Mouse (Mus musculus) midbrain, postnatal 0 days (tissue): Measurements from ENCODE around the gene Srcin1. TPM values are rescaled to one million over a fixed set of nuclear protein-coding genes. Genes with fewer than 3 reads are reported as not detected.

Experiments used
- ATAC-seq: fragments of 200-750 bp; cut with Nextera tagmentation; 2 replicates; pipeline ENCODE4 v1.8.0; 2017; ENCODE audit warnings: moderate number of reproducible peaks, mild to moderate bottlenecking, moderate TSS enrichment, moderate library complexity; ENCODE audit not compliant: low FRiP score
- DNase-seq: peaks from one replicate; pipeline ENCODE4 v3.0.0-alpha.2; 2015; ENCODE audit warnings: low spot score
- H3K27ac ChIP-seq: fragments of 300-500 bp; sonication (generic); 2 replicates; pipeline ENCODE4 v1.5.1; 2014; ENCODE audit warnings: low read depth, mild to moderate bottlenecking, low read length, mixed read lengths
- H3K27me3 ChIP-seq: fragments of 300-500 bp; sonication (generic); 2 replicates; pipeline ENCODE4 v1.6.1; 2014; ENCODE audit warnings: low read length, control low read depth, mixed read lengths; ENCODE audit not compliant: insufficient read depth
- H3K36me3 ChIP-seq: fragments of 300-500 bp; sonication (generic); 2 replicates; pipeline ENCODE4 v1.6.1; 2014; ENCODE audit warnings: low read length, control low read depth, mixed read lengths; ENCODE audit not compliant: insufficient read depth
- H3K4me1 ChIP-seq: fragments of 300-500 bp; sonication (generic); 2 replicates; pipeline ENCODE4 v1.6.1; 2014; ENCODE audit warnings: mild to moderate bottlenecking, control low read depth, antibody characterized with exemption, low read length, mixed read lengths; ENCODE audit not compliant: insufficient read depth
- H3K4me2 ChIP-seq: fragments of 300-500 bp; sonication (generic); 2 replicates; pipeline ENCODE4 v1.6.1; 2014; ENCODE audit warnings: low read depth, mild to moderate bottlenecking, low read length, mixed read lengths; ENCODE audit not compliant: poor library complexity, severe bottlenecking
- H3K4me3 ChIP-seq: fragments of 300-500 bp; sonication (generic); 2 replicates; pipeline ENCODE4 v1.5.1; 2014; ENCODE audit warnings: low read depth, mild to moderate bottlenecking, low read length, moderate library complexity
- H3K9ac ChIP-seq: fragments of 300-500 bp; sonication (generic); replicated peaks from 2 replicates; pipeline ENCODE4 v1.6.1; 2014; ENCODE audit warnings: mild to moderate bottlenecking, low read length, moderate library complexity, mixed read lengths; ENCODE audit not compliant: poor library complexity, severe bottlenecking
- H3K9me3 ChIP-seq: fragments of 300-500 bp; sonication (generic); 2 replicates; pipeline ENCODE4 v1.6.1; 2016; ENCODE audit warnings: low read length, control low read depth
- CTCF ChIP-seq: IDR thresholded peaks from 2 replicates; pipeline ENCODE4 v1.5.1; 2016; ENCODE audit warnings: antibody characterized with exemption, mild to moderate bottlenecking
- WGBS: fragments of 180-500 bp; shearing (Covaris S2); extraction: QIAGEN DNeasy Blood & Tissue Kit; methylation state at CpG from one replicate; pipeline ENCODE4 v1.1.7; 2014; 5-methylcytosine and 5-hydroxymethylcytosine counted together
- polyA plus RNA-seq: library from polyadenylated mRNA; unstranded; fragments of >200 nt; fragmentation: Nextera tagmentation; extraction: Ambion mirVana; gene quantifications from 2 replicates; pipeline ENCODE4 v1.2.1, GENCODE M21; 2015
- total RNA-seq: library from RNA; depleted of rRNA; stranded (reverse); fragments of >200 nt; gene quantifications from 2 replicates; pipeline ENCODE4 v1.2.3, GENCODE M21; 2014

Gene Srcin1
- total and polyA plus RNA-seq, 2 experiments from 2014 or later: 14.0 to 95.0 TPM

DNA sequence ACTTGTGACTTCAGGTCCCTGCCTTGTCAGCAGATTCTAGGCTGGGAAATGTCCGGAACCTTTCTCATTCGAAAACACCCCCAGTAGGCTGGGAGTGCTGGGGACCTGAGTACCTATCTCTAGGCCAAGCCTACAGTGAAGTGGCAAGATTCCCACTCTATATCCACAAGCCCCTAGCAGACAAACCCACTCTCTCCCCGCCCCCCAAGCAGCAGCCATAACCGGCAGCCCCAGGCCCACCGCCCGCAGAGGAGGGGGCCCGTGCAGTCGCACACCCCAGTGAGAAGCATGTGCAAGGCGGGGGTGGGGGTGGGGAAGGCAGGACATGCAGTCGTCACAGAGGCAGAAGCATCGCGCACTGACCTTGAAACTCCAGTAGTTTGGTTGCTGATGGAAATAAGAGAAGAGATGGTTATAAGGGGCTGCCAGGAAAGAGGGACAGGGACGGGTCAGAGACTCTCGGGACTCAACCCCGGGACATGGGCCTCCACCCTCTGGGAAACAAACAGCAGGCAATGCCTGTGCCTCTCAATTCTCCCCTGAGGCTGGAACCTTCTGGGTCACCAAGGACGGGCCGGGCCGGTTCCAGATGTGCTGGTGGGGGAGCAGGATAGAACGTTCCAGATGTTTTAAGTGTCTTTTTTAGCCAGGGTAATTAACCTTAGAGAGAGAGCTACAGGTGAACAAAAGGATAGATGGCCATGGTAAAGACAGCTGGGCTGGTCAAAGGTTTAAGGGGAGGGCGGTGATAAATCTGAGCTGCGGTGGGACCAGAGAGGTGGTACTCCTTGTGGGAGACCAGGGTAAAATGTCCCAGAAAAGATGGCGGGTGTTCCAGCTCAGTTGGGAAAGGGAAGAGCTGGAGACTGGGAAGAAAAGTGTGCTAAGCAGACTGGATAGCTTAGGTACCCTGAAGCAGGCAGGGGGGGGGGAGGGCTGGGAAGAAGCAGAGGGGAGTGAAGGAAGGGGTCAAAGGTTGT, 33.5 kb downstream of the Srcin1 start:
- no peak for TF ChIP-seq CTCF
- H3K9ac ChIP-seq: no peak overlapping the region
- DNase-seq: no peak
- no peaks in the 10 kb centered on the region; the same call in 1 of the 2 replicates for H3K36me3 ChIP-seq
- ATAC-seq: no peak
- H3K27ac ChIP-seq: peak overlapping the region; percentile 7; the same call in 1 of the 2 replicates
- no peak overlapping the region for H3K4me3 ChIP-seq
- no peaks in the 10 kb centered on the region for H3K9me3 ChIP-seq
- 81% methylated on average over 22 of the region's 22 CpGs for WGBS
- H3K27me3 ChIP-seq: no peaks in the 10 kb centered on the region; the same call in 1 of the 2 replicates
- H3K4me2 ChIP-seq: no peak overlapping the region
- H3K4me1 ChIP-seq: peaks cover 14% of the 10 kb centered on the region

- peaks cover 11% of the 10 kb centered on the region for H3K4me1 ChIP-seq
- no peak for TF ChIP-seq CTCF
- no peak overlapping the region for H3K27ac ChIP-seq
- H3K27me3 ChIP-seq: peaks cover 9% of the 10 kb centered on the region; the same call in 1 of the 2 replicates
- no peak overlapping the region for H3K4me2 ChIP-seq
- no peak overlapping the region for H3K4me3 ChIP-seq
- 45% methylated on average over 3 of the region's 3 CpGs for WGBS
- no peak overlapping the region for H3K9ac ChIP-seq
- ATAC-seq: no peak
- H3K9me3 ChIP-seq: no peaks in the 10 kb centered on the region
- DNase-seq: peak; percentile 88
- H3K36me3 ChIP-seq: peaks cover 5% of the 10 kb centered on the region; the same call in 1 of the 2 replicates
Measured at GRCm38 (mm10) chr11:97540604-97541003, 35.4 kb downstream of the Srcin1 start.

GRCm38 (mm10) chr11:97540136-97540535, 35.9 kb downstream of the Srcin1 start:
- no peak for TF ChIP-seq CTCF
- ATAC-seq (no peak), DNase-seq (no peak)
- peaks cover 11% of the 10 kb centered on the region for H3K4me1 ChIP-seq
- 52% methylated on average over 3 of the region's 3 CpGs for WGBS
- no peak overlapping the region for H3K4me2 ChIP-seq
- H3K27ac ChIP-seq: no peak overlapping the region
- no peak overlapping the region for H3K9ac ChIP-seq
- no peak overlapping the region for H3K4me3 ChIP-seq
- peaks cover 9% of the 10 kb centered on the region; the same call in 1 of the 2 replicates for H3K27me3 ChIP-seq
- no peaks in the 10 kb centered on the region for H3K9me3 ChIP-seq
- peaks cover 8% of the 10 kb centered on the region for H3K36me3 ChIP-seq

DNA sequence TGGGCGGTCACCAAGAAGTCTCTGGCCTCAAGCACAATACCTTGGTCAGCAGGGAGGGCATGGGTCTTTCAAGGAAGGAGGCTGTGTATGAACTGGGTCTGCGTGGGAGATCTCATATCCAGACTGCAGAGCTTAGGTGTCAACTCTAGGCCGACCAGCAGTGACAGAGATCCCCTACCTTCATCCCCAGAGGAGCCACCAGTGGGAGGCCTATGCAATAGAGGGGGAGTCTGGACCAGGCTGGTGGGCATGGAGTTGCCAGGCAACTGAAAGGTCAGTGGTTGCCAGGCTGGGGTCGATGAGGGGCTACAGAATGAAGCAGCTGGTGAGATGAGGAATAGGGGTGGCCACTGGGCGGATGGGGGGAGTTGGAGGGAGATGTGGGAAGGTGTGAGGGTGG, 36.4 kb downstream of the Srcin1 start:
- WGBS: 43% methylated on average over 5 of the region's 5 CpGs

DNA sequence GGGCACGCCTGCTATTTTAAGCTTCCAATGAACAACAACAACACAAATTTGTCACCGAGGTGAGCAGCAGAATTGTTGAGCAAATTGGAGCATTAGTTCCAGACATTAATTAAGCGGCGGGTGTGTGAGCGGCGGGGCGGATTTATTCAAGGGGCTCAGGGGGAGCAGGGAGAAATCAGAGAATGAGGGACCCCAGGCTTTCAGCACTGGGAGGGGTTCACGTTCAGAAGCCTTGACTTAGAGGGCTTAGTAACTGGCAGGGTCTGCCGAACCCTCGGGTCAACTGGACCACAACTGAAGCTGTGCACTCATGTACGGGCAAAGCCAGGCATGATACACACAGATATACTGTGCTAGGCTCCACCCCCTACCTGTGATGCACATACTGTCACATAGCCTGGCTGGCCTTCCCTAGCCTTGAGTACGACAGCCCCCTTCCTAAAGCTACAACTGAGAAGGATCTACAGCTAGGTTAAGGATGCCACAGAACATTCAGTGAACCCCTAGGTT, 38.4 kb downstream of the Srcin1 start:
- DNase-seq (no peak), ATAC-seq (no peak)
- TF ChIP-seq CTCF: no peak
- no peak overlapping the region for H3K9ac ChIP-seq
- no peaks in the 10 kb centered on the region for H3K9me3 ChIP-seq
- no peak overlapping the region for H3K4me3 ChIP-seq
- H3K27me3 ChIP-seq: peaks cover 16% of the 10 kb centered on the region; the same call in 1 of the 2 replicates
- 0 out of 2 replicates have a peak overlapping the region, but pooled peaks have one; percentile 39 for H3K4me2 ChIP-seq
- H3K4me1 ChIP-seq: peaks cover 2% of the 10 kb centered on the region; the same call in 1 of the 2 replicates
- H3K27ac ChIP-seq: no peak overlapping the region; the same call in 1 of the 2 replicates
- peaks cover 28% of the 10 kb centered on the region for H3K36me3 ChIP-seq
- 43% methylated on average over 12 of the region's 12 CpGs for WGBS

More for the DNA sequence above, 36.4 kb downstream of the Srcin1 start:
- Histone ChIP-seq H3K27me3 (peaks cover 10% of the 10 kb centered on the region; the same call in 1 of the 2 replicates), H3K4me2 (no peak overlapping the region), H3K9me3 (no peaks in the 10 kb centered on the region), H3K4me1 (peaks cover 11% of the 10 kb centered on the region), H3K36me3 (peaks cover 13% of the 10 kb centered on the region), H3K4me3 (no peak overlapping the region), H3K27ac (no peak overlapping the region), H3K9ac (no peak overlapping the region)
- no peak for TF ChIP-seq CTCF
- ATAC-seq (no peak), DNase-seq (no peak)
